Mouse (Mus musculus): ENCODE results near the gene Ngef.

The Ngef gene

GRCm38 (mm10) chr1:87565760-87566159, 7.9 kb downstream of the Ngef start:
- DNase-seq (ENCODE audit: extremely low spot score, low spot score), result no peak

- DNase-seq (ENCODE audit: extremely low spot score, low spot score), result no peak
These were observed 10.7 kb downstream of the Ngef start for GRCm38 (mm10) chr1:87562967-87563366.

DNA sequence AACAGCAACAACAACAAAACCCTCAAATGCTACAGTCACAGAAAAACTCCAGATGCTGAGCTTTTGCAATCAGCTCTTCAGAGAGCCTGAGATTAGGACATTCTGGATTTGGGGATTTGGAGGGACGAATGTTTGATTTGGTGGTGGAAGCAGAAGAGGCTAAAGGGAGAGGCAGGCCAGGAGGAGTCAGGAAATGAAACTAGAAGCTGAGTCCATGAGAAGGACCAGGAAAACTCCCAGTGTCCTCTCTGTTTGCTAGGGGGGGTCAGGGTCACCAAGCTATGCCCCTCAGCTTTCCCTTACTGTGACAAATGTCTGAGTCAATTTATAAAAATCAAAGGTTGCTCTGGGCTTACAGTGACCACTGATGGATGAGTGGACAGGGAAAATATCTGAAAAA, 20.1 kb downstream of the Ngef start:
- DNase-seq (ENCODE audit: extremely low spot score, low spot score), result no peak

- no peak for DNase-seq (ENCODE audit: extremely low spot score, low spot score)
These were observed 22.7 kb downstream of the Ngef start for GRCm38 (mm10) chr1:87551008-87551407.

DNA sequence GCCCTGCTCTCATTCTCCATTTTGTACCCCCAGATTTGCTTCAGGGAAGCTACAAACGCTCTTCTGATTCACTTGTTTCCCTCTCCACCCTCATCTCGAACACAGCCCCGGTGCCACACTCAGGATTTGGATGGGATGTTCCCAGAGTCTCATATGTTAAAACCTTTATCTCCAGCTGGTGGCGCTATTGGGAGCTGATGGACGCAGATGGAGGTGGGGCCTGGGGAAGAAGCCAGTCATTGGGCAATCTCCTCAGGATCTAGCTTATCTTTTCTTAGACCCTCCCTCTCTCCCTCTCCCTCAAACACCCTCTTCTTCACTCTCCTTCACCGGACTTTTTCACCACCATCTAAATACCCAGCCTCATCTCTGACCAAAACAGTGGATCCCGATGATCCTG, 32.1 kb downstream of the Ngef start:
- DNase-seq (ENCODE audit: extremely low spot score, low spot score), result no peak

DNA sequence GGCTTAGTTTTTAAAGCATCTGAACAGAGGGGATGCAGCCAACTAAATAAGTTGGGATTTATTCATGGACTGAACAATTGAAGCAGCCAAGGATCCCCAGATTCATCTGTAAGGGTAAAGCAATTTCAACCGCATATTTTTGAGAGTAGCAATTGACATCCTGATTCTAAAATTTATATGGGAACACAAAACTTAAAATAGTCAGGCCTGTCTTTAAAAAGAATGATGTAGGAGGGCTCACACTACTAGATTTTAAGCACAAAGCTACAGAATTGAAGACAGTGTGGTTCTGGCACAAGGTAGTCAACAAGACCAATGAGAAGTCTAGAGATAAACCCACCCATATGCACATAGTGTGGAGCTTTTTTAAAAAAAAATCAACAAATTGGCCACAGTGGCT, 36.7 kb downstream of the Ngef start:
- no peak for DNase-seq (ENCODE audit: extremely low spot score, low spot score)

DNA sequence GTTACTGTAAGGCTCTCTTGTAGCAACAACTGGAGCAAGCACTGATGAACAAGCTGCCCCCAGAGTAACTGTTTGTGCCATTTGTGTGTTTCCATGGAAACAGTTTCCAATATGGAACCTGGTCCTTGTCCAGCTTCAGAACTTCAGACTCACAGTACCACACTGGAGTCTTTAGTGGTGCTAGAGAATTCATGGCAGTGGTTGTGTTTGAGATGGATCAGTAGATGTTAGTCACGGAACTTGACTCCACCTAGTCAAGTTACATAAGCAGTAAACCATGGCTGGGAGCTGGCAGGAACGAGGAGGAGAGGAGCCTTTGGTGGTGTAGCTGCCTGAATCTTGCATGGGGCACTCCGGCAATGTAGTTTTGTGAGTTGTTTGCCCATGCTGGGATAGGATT, 39.6 kb downstream of the Ngef start:
- no peak for DNase-seq (ENCODE audit: extremely low spot score, low spot score)

- DNase-seq (ENCODE audit: extremely low spot score, low spot score), result no peak
These were observed 41.3 kb downstream of the Ngef start for GRCm38 (mm10) chr1:87532346-87532745.

DNA sequence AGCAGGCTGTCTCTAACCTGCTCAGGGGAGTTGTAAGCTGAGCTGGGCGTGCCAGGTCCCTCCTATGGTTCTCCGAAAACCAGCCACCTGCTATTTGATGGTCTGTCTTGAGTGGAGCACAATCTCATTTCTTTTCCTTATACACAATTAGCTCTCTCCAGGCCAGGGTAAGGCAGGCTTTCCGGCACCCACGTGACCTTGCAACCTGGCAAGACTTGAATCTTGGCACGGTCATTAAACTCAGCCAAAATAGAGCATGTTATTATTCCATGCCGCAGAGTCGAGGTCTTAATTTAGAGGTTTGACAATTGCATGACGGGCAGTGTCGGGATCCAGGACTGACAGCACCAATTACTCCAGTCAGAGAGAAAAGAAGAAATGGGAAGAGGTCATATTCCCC, 46.5 kb downstream of the Ngef start:
- DNase-seq (ENCODE audit: extremely low spot score, low spot score), result no peak

DNA sequence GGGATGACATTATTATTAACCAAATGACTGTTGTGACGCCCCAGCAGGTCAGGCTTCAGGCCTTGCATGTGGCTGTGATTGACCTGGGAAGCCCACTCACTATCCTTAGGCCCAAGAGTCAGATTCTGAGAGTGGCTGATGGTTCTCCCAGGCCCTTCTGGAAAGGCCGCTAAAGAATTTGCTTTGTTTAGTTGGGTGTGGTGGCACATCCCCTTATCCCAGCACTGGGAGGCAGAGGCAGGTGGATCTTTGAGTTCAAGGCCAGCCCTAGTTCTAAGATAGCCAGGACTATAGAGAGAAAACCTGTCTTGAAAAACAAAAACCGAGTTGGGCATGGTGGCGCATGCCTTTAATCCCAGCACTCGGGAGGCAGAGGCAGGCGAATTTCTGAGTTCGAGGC, 48.6 kb downstream of the Ngef start:
- no peak for DNase-seq (ENCODE audit: extremely low spot score, low spot score)

- DNase-seq (ENCODE audit: extremely low spot score, low spot score), result no peak
These were observed 52.1 kb downstream of the Ngef start for GRCm38 (mm10) chr1:87521523-87521922.

DNA sequence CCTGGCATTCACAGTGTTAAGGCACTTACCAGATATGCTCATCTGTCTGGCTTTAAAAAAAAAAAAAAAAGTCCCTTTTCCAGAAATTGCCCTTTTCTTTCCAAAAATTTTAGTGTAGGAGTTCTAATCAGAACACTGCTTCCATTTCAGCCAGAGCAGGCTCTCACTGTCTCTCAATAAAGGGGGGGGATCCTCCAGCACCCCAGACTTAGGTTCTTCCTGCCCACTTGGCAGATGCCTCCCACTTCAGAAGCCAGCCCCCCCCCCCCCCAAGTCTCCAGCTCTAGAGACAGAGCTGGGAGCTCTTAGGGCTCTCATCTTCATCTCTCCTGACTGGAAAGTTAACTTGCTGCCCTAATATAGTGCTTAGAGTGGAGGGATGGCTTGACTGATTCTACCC, 53.2 kb downstream of the Ngef start:
- no peak for DNase-seq (ENCODE audit: extremely low spot score, low spot score)

GRCm38 (mm10) chr1:87510845-87511244, 62.8 kb downstream of the Ngef start:
- DNase-seq (ENCODE audit: extremely low spot score, low spot score), result no peak

- peak; percentile 54 for DNase-seq (ENCODE audit: extremely low spot score, low spot score)
These were observed 63.4 kb downstream of the Ngef start for GRCm38 (mm10) chr1:87510166-87510691.

DNA sequence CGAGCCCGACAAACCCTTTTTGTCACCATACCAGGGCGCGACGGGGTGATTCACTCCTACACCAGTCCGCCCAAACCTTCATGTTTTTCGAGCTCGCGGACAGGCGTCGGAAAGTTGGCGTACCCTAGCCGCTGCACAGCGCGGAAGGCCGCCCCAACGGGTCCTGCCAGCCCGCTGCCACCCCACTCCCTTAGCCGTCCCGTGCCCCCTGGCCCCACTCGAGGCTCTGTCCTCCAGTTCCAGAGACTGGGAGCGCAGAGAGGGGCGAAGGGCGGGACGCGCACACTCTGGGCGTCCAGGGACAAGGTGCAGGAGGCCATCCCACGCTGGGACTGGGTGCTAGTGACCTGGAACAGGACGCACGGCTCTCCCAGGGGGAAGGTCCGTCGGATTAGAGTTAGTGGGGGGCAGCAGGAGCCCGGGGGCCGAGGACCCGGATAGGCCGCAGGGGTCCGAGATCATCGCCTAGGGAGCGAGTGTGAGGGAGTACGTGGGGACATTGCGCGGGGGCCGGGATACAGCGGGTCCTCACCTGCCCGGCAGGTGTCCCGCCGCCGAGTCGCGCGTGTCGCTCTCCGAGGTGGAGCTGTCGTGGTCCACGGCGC, 64.0 kb downstream of the Ngef start, which contains the start of gene Neu2:
Neu2 (plus strand) TSS at position 329 of the 605 bp plus-strand sequence.
- DNase-seq (ENCODE audit: extremely low spot score, low spot score), result no peak

- DNase-seq (ENCODE audit: extremely low spot score, low spot score), result peak; percentile 50
These were observed 64.8 kb downstream of the Ngef start for GRCm38 (mm10) chr1:87508591-87509560.

- DNase-seq (ENCODE audit: extremely low spot score, low spot score), result no peak
These were observed 65.8 kb downstream of the Ngef start for GRCm38 (mm10) chr1:87507857-87508256.

- no peak for DNase-seq (ENCODE audit: extremely low spot score, low spot score)
These were observed 68.1 kb downstream of the Ngef start for GRCm38 (mm10) chr1:87505524-87505923.

GRCm38 (mm10) chr1:87493542-87493941, 80.1 kb downstream of the Ngef start:
- no peak for DNase-seq (ENCODE audit: extremely low spot score, low spot score)

DNA sequence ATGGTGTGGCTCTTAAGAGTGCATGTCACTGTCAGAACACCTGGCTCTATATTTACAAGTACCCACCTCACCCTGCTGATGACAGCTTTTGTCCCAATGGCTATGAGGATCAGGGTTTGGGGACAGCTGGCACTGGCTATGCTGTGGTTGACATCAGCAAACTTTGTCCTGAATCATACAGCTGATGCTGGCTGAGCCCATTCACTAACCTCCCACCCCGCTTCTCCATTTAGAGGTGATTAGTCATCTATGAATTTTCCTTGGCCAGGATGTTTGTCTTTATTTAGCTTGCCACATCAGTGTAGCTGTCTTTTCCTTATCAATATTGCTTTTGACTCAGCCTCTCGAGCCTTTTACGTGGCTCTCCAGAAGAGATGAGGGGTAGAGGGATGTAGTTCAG, 81.4 kb downstream of the Ngef start:
- DNase-seq (ENCODE audit: extremely low spot score, low spot score), result no peak

DNA sequence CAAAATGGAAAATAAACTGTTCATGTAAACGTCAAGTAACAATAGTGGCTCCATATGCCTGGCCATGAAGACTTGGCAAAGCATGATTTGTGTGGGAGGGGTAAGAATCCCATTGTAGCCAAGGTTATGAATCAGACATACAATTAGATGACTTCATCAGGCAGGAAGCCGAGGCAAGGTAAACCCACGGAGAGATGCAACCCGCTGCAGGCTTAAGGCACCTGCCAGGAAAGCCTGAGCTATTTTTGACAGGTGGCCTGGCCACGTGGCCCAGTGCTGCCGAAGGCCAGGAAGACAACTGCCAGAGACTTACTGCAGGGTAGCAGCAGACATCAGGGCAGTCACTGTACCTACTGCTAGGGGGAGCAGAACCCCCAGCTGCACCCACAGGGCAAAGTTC, 87.3 kb downstream of the Ngef start:
- no peak for DNase-seq (ENCODE audit: extremely low spot score, low spot score)

DNA sequence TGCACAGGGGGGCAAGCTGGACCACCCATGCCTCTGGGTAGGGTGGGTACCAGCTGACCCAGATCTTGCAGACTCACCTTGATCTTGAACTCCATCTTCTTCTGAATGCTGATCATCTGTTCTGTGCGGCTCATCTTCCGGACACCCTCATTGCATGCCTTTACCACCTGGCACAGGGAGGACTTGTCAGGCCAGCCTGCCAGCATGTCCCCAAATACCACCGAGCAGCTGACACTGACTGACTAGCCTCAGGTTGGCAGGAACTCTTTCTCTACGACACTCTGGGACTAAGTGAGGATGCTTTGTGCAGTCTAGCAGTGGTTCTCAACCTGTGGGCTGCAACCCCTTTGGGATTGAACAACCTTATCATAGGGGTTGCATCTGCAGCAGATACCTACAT, 91.1 kb downstream of the Ngef start:
- no peak for DNase-seq (ENCODE audit: extremely low spot score, low spot score)
